Mouse (Mus musculus) thymus, postnatal 25 days (tissue): ENCODE data around the gene Fgf7.

Experiments used
- DNase-seq: peaks from one replicate; pipeline ENCODE4 v3.0.0; 2022

The Fgf7 gene

GRCm38 (mm10) chr2:126061037-126061773, 26.7 kb downstream of the Fgf7 start:
- no peak for DNase-seq

- no peak for DNase-seq
These were observed 28.4 kb downstream of the Fgf7 start for GRCm38 (mm10) chr2:126062876-126063275.

GRCm38 (mm10) chr2:126064814-126065213, 30.4 kb downstream of the Fgf7 start:
- DNase-seq = no peak

- no peak for DNase-seq
These were observed 30.9 kb downstream of the Fgf7 start for GRCm38 (mm10) chr2:126065303-126065856.

- no peak for DNase-seq
These were observed 35.3 kb downstream of the Fgf7 start for GRCm38 (mm10) chr2:126069740-126070139.

- no peak for DNase-seq
These were observed 39.3 kb downstream of the Fgf7 start for GRCm38 (mm10) chr2:126073744-126074143.

- no peak for DNase-seq
These were observed 42.0 kb downstream of the Fgf7 start for GRCm38 (mm10) chr2:126076506-126076905.

GRCm38 (mm10) chr2:126079086-126079485, 44.6 kb downstream of the Fgf7 start:
- no peak for DNase-seq

- DNase-seq = no peak
These were observed 49.9 kb downstream of the Fgf7 start for GRCm38 (mm10) chr2:126084326-126084725.

GRCm38 (mm10) chr2:126086187-126086586, 51.7 kb downstream of the Fgf7 start:
- DNase-seq = no peak

- DNase-seq = no peak
These were observed 56.0 kb downstream of the Fgf7 start for GRCm38 (mm10) chr2:126090432-126090831.

- DNase-seq = no peak
These were observed 60.2 kb downstream of the Fgf7 start for GRCm38 (mm10) chr2:126094616-126095015.
